Mouse (Mus musculus): ENCODE results near the gene Myrfl.

DNA sequence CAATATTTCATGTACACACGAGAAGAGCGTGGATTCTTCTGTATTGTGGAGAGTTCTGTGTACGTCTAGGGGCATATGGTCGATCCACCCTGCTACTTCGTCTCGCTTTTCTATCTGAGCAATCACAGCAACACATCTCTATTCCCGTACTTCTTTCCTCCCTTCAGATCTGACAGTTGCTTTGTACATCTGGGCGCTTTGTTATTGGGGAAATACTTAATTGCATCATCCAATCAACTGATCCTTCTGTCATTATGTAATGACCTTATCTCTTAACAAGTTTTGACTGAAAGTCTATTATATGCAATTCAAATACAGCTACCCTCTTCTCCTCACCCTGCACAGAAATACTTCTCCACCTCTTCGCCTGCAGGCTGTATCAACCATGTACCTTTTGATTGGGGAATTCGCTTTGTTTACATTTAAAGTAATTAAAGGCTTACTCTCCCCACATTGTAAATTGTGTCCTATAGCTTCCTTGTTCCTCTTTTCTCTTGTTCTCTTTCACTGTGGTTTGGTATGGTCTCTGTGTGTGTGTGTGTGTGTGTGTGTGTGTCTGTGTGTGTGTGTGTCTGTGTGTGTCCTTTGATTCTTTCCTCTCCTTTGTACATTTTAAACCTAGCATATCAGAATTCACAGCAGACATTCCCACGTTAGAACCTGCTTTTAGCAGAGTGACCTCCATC lies 29.9 kb upstream of the Myrfl start:
- TF ChIP-seq CTCF (IDR thresholded peaks at IDR 0.05; ENCODE audit: insufficient read depth, low read length) = no peak
- no peak for TF ChIP-seq POLR2A (IDR thresholded peaks at IDR 0.05; ENCODE audit: borderline replicate concordance, extremely low read depth, low read depth, low read length)

All from lung, adult 2 months (tissue).